8 mouse cellular contexts compared by ENCODE assay signal in genomic region chr19:46037243-46037924, GRCm38 (mm10). TPM values are rescaled to one million over a fixed set of nuclear protein-coding genes. Genes with fewer than 3 reads are reported as not detected.
A peak's percentile ranks its signal among the peaks of the same experiment; 100 is the strongest.
DNase-seq lines count a peak whose midpoint lies in the region; ATAC-seq and TF ChIP-seq lines count a peak whose summit lies in the region.

No protein-coding gene starts in this region.

- H3K79me2 ChIP-seq in MEL (ENCODE audit: control insufficient read depth, insufficient read depth, low read length, poor library complexity), result peaks cover 73% of the 10 kb centered on the region

- intact Hi-C loops in left cerebral cortex, postnatal 36 days (cut with DNase I), result no loop called here

- no peak for DNase-seq in heart, adult 8-10 months (ENCODE audit: low spot score)
- DNase-seq in MEL (ENCODE audit: low read depth, low spot score), result peak; percentile 98
- peak; percentile 23 for DNase-seq in hindbrain, embryonic 11.5 days (ENCODE audit: low spot score)
- peak; percentile 83 for DNase-seq in thymus, postnatal 14 days
- no peak for DNase-seq in adrenal gland, adult 18-20 months (ENCODE audit: low spot score in 2 of 2)
- no peak for DNase-seq in left cerebral cortex, postnatal 36 days (ENCODE audit: low spot score in 2 of 2)

- H3K27me3 ChIP-seq in heart, embryonic 16.5 days (ENCODE audit: control insufficient read depth, insufficient read depth, low read length), result no peaks in the 10 kb centered on the region
- H3K27me3 ChIP-seq in MEL (ENCODE audit: control insufficient read depth in 1 of 2, insufficient read depth in 2 of 2, low read length in 2 of 2), result no peaks in the 10 kb centered on the region
- H3K27me3 ChIP-seq in hindbrain, embryonic 11.5 days (ENCODE audit: control insufficient read depth, insufficient read depth, low read length), result no peaks in the 10 kb centered on the region

- 12% methylated on average over 6 of the region's 6 CpGs for WGBS in heart, embryonic 16.5 days
- WGBS in hindbrain, embryonic 11.5 days, result 17% methylated on average over 6 of the region's 6 CpGs

- ATAC-seq in heart, embryonic 16.5 days (replicated peaks; ENCODE audit: extremely low read depth, insufficient read depth, low FRiP score), result no peak
- ATAC-seq in hindbrain, embryonic 11.5 days (ENCODE audit: low FRiP score), result no peak
- peak; percentile 45 for ATAC-seq in megakaryocyte progenitor cell, adult 5-6 weeks (replicated peaks; ENCODE audit: poor library complexity)

- TF ChIP-seq EP300 in MEL (IDR thresholded peaks at IDR 0.05; ENCODE audit: low read depth in 1 of 2, low read length in 2 of 2), result peak; percentile 96 to 98

- H3K9ac ChIP-seq in heart, embryonic 16.5 days (ENCODE audit: low read length), result peak overlapping the region; percentile 95
- peak overlapping the region; percentile 86 for H3K9ac ChIP-seq in MEL (ENCODE audit: control insufficient read depth, low read depth, low read length, poor library complexity, severe bottlenecking)
- H3K9ac ChIP-seq in hindbrain, embryonic 11.5 days (ENCODE audit: low read depth, low read length), result peak overlapping the region; percentile 89

- H3K4me1 ChIP-seq in heart, embryonic 16.5 days (ENCODE audit: control insufficient read depth, insufficient read depth, low read length), result peaks cover 46% of the 10 kb centered on the region
- peaks cover 16 to 39% of the 10 kb centered on the region in 2 experiments for H3K4me1 ChIP-seq in MEL (ENCODE audit: control insufficient read depth in 1 of 2, insufficient read depth in 2 of 2, low read length in 2 of 2)
- peaks cover 23% of the 10 kb centered on the region for H3K4me1 ChIP-seq in hindbrain, embryonic 11.5 days (replicated peaks; ENCODE audit: control insufficient read depth, insufficient read depth, low read length)

- no peak for TF ChIP-seq RAD21 in MEL (IDR thresholded peaks at IDR 0.05; ENCODE audit: low read depth, low read length)

- H3K4me3 ChIP-seq in heart, embryonic 16.5 days (ENCODE audit: low read length), result peak overlapping the region; percentile 86
- H3K4me3 ChIP-seq in MEL (ENCODE audit: control insufficient read depth in 1 of 2, insufficient read depth in 1 of 2, low read depth in 2 of 2, low read length in 2 of 2), result peak overlapping the region; percentile 76 to 85
- peak overlapping the region; percentile 86 for H3K4me3 ChIP-seq in hindbrain, embryonic 11.5 days (ENCODE audit: low read depth, low read length)

- H3K27ac ChIP-seq in heart, embryonic 16.5 days (ENCODE audit: low read length), result peak overlapping the region; percentile 61
- H3K27ac ChIP-seq in MEL (ENCODE audit: control insufficient read depth, low read depth, low read length), result peak overlapping the region; percentile 99
- 0 out of 2 replicates have a peak overlapping the region, but pooled peaks have one; percentile 44 for H3K27ac ChIP-seq in hindbrain, embryonic 11.5 days (ENCODE audit: low read depth, low read length)

- peak overlapping the region; percentile 97 for H3K4me2 ChIP-seq in heart, embryonic 16.5 days (ENCODE audit: low read depth, low read length)
- peak overlapping the region; percentile 99 for H3K4me2 ChIP-seq in hindbrain, embryonic 11.5 days (replicated peaks; ENCODE audit: low read depth, low read length)

- peak; percentile 22 to 87; a peak in 3 of 4 replicates for TF ChIP-seq POLR2A in MEL (IDR thresholded peaks at IDR 0.05; ENCODE audit: control insufficient read depth in 1 of 2, insufficient read depth in 1 of 2, low read depth in 1 of 2, low read length in 2 of 2, poor library complexity in 1 of 2)

- TF ChIP-seq CTCF in MEL (IDR thresholded peaks at IDR 0.05 in 2 of 3, conservative IDR thresholded peaks at IDR 0.05 in 1 of 3; ENCODE audit: control insufficient read depth in 1 of 3, insufficient read depth in 1 of 3, low read depth in 2 of 3, low read length in 3 of 3, poor library complexity in 1 of 3, severe bottlenecking in 1 of 3), result no peak

- H3K9me3 ChIP-seq in heart, embryonic 16.5 days (replicated peaks; ENCODE audit: control insufficient read depth, low read length), result no peaks in the 10 kb centered on the region
- no peaks in the 10 kb centered on the region for H3K9me3 ChIP-seq in MEL (replicated peaks; ENCODE audit: insufficient read depth, low read length)
- no peaks in the 10 kb centered on the region for H3K9me3 ChIP-seq in hindbrain, embryonic 11.5 days (ENCODE audit: control insufficient read depth, low read length)

- H3K36me3 ChIP-seq in heart, embryonic 16.5 days (ENCODE audit: control insufficient read depth, insufficient read depth), result peaks cover 42% of the 10 kb centered on the region
- peaks cover 22 to 38% of the 10 kb centered on the region in 2 experiments for H3K36me3 ChIP-seq in MEL (ENCODE audit: control insufficient read depth in 1 of 2, insufficient read depth in 2 of 2, low read length in 2 of 2)
- peaks cover 22% of the 10 kb centered on the region for H3K36me3 ChIP-seq in hindbrain, embryonic 11.5 days (ENCODE audit: control insufficient read depth, insufficient read depth, low read length)

TF ChIP-seq in MEL, 35 proteins besides CTCF, POLR2A, EP300 and RAD21 (continues in another document):
- TF ChIP-seq MEF2A (IDR thresholded peaks at IDR 0.05; ENCODE audit: extremely low read depth, insufficient replicate concordance, low read depth, low read length, poor library complexity, severe bottlenecking) (0 out of 2 replicates have a peak, but pooled peaks have one; percentile 4), USF2 (IDR thresholded peaks at IDR 0.05; ENCODE audit: borderline replicate concordance in 1 of 2, insufficient read depth in 1 of 2, low read depth in 1 of 2, low read length in 2 of 2) (no peak), SIN3A (IDR thresholded peaks at IDR 0.05; ENCODE audit: low read length) (peak; percentile 93), MYC (IDR thresholded peaks at IDR 0.05; ENCODE audit: low read depth, low read length) (peak; percentile 60; the same call in 1 of the 2 replicates)

RNA-seq across cellular contexts. Expression of gene Pprc1, which starts 7.3 kb away (rescaled TPM):
- 19.3 and 22.4 TPM in 2 replicates for polyA plus RNA-seq in heart, embryonic 16.5 days (2015; fragmentation: Nextera tagmentation; extraction: Ambion mirVana)
- 10 to 100 TPM; 12.3 to 17.0 (median 13.8) TPM for total RNA-seq in heart, adult 8-10 months (2022)
- total RNA-seq in MEL (2012; rRNA removed), result 39.3 and 41.9 TPM in 2 replicates
- 100 to 1,000 TPM in 1 of 2 experiments, 10 to 100 TPM in 1; 27.8 to 135 TPM for polyA plus RNA-seq in MEL (2012; ENCODE audit: insufficient read depth in 1 of 2, insufficient read length in 2 of 2, low read depth in 1 of 2, low replicate concordance in 2 of 2, missing spikeins in 1 of 2)
- polyA plus RNA-seq in hindbrain, embryonic 11.5 days (2014; fragmentation: Nextera tagmentation; extraction: Ambion mirVana), result 42.7 and 45.8 TPM in 2 replicates
- total RNA-seq in megakaryocyte progenitor cell, adult 5-6 weeks (2015), result 56.6 and 59.6 TPM in 2 replicates
- total RNA-seq in megakaryocyte progenitor cell, adult 5-6 weeks (2017), result 20.7 and 26.0 TPM in 2 replicates
- total RNA-seq in adrenal gland, adult 18-20 months (2021), result 10 to 100 TPM; 39.8 to 40.9 TPM
- 10 to 100 TPM; 20.5 to 25.5 TPM for total RNA-seq in left cerebral cortex, postnatal 36 days (2021)

RNA-seq across cellular contexts. Expression of gene Ldb1, which starts 7.6 kb away (rescaled TPM):
- 68.0 and 81.9 TPM in 2 replicates for polyA plus RNA-seq in heart, embryonic 16.5 days (2015; fragmentation: Nextera tagmentation; extraction: Ambion mirVana)
- total RNA-seq in heart, adult 8-10 months (2022), result 10 to 100 TPM; 37.1 to 51.0 (median 42.0) TPM
- 299 and 357 TPM in 2 replicates for total RNA-seq in MEL (2012; rRNA removed)
- 100 to 1,000 TPM; 632 to 842 TPM for polyA plus RNA-seq in MEL (2012; ENCODE audit: insufficient read depth in 1 of 2, insufficient read length in 2 of 2, low read depth in 1 of 2, low replicate concordance in 2 of 2, missing spikeins in 1 of 2)
- 87.9 and 95.8 TPM in 2 replicates for polyA plus RNA-seq in hindbrain, embryonic 11.5 days (2014; fragmentation: Nextera tagmentation; extraction: Ambion mirVana)
- 67.8 and 83.7 TPM in 2 replicates for total RNA-seq in megakaryocyte progenitor cell, adult 5-6 weeks (2015)
- 80.5 and 109 TPM in 2 replicates for total RNA-seq in megakaryocyte progenitor cell, adult 5-6 weeks (2017)
- 10 to 100 TPM; 53.0 to 59.4 TPM for total RNA-seq in adrenal gland, adult 18-20 months (2021)
- total RNA-seq in left cerebral cortex, postnatal 36 days (2021), result 100 to 1,000 TPM; 108 to 118 TPM

RNA-seq across cellular contexts. Expression of gene Hps6, which starts 34.1 kb away (rescaled TPM):
- 7.4 and 8.5 TPM in 2 replicates for polyA plus RNA-seq in heart, embryonic 16.5 days (2015; fragmentation: Nextera tagmentation; extraction: Ambion mirVana)
- total RNA-seq in heart, adult 8-10 months (2022), result 1 to 10 TPM; 5.3 to 6.7 (median 6.1) TPM
- 11.4 and 11.5 TPM in 2 replicates for total RNA-seq in MEL (2012; rRNA removed)
- polyA plus RNA-seq in MEL (2012; ENCODE audit: insufficient read depth in 1 of 2, insufficient read length in 2 of 2, low read depth in 1 of 2, low replicate concordance in 2 of 2, missing spikeins in 1 of 2), result 10 to 100 TPM in 1 of 2 experiments, not detected in 1; 13.2 TPM
- polyA plus RNA-seq in hindbrain, embryonic 11.5 days (2014; fragmentation: Nextera tagmentation; extraction: Ambion mirVana), result 1.0 and 1.9 TPM in 2 replicates
- total RNA-seq in megakaryocyte progenitor cell, adult 5-6 weeks (2015), result 0.49 and 1.1 TPM in 2 replicates
- total RNA-seq in megakaryocyte progenitor cell, adult 5-6 weeks (2017), result 5.9 and 7.1 TPM in 2 replicates
- 10 to 100 TPM in 1 of 2 experiments, 1 to 10 TPM in 1; 9.8 to 15.1 TPM for total RNA-seq in adrenal gland, adult 18-20 months (2021)
- total RNA-seq in left cerebral cortex, postnatal 36 days (2021), result 1 to 10 TPM; 5.9 to 7.1 TPM

RNA-seq across cellular contexts. Expression of gene Nolc1, which starts 38.3 kb away (rescaled TPM):
- polyA plus RNA-seq in heart, embryonic 16.5 days (2015; fragmentation: Nextera tagmentation; extraction: Ambion mirVana), result 42.5 and 53.8 TPM in 2 replicates
- 10 to 100 TPM; 18.4 to 19.6 (median 18.7) TPM for total RNA-seq in heart, adult 8-10 months (2022)
- 276 and 294 TPM in 2 replicates for total RNA-seq in MEL (2012; rRNA removed)
- 100 to 1,000 TPM; 213 to 753 TPM for polyA plus RNA-seq in MEL (2012; ENCODE audit: insufficient read depth in 1 of 2, insufficient read length in 2 of 2, low read depth in 1 of 2, low replicate concordance in 2 of 2, missing spikeins in 1 of 2)
- 102 and 103 TPM in 2 replicates for polyA plus RNA-seq in hindbrain, embryonic 11.5 days (2014; fragmentation: Nextera tagmentation; extraction: Ambion mirVana)
- total RNA-seq in megakaryocyte progenitor cell, adult 5-6 weeks (2015), result 88.6 and 94.0 TPM in 2 replicates
- total RNA-seq in megakaryocyte progenitor cell, adult 5-6 weeks (2017), result 180 and 221 TPM in 2 replicates
- 10 to 100 TPM; 52.2 to 61.8 TPM for total RNA-seq in adrenal gland, adult 18-20 months (2021)
- 10 to 100 TPM; 42.5 to 44.1 TPM for total RNA-seq in left cerebral cortex, postnatal 36 days (2021)

RNA-seq across cellular contexts. Expression of gene Armh3, which starts 39.1 kb away (rescaled TPM):
- 14.8 and 15.3 TPM in 2 replicates for polyA plus RNA-seq in heart, embryonic 16.5 days (2015; fragmentation: Nextera tagmentation; extraction: Ambion mirVana)
- 10 to 100 TPM; 14.8 to 19.0 (median 16.0) TPM for total RNA-seq in heart, adult 8-10 months (2022)
- total RNA-seq in MEL (2012; rRNA removed), result 4.1 TPM in 2 replicates
- polyA plus RNA-seq in MEL (2012; ENCODE audit: insufficient read depth in 1 of 2, insufficient read length in 2 of 2, low read depth in 1 of 2, low replicate concordance in 2 of 2, missing spikeins in 1 of 2), result 10 to 100 TPM in 1 of 2 experiments, not detected in 1; 10.8 TPM
- polyA plus RNA-seq in hindbrain, embryonic 11.5 days (2014; fragmentation: Nextera tagmentation; extraction: Ambion mirVana), result 13.7 and 15.3 TPM in 2 replicates
- 11.3 and 11.8 TPM in 2 replicates for total RNA-seq in megakaryocyte progenitor cell, adult 5-6 weeks (2015)
- total RNA-seq in megakaryocyte progenitor cell, adult 5-6 weeks (2017), result 5.3 and 9.0 TPM in 2 replicates
- total RNA-seq in adrenal gland, adult 18-20 months (2021), result 10 to 100 TPM; 12.0 to 12.3 TPM
- total RNA-seq in left cerebral cortex, postnatal 36 days (2021), result 10 to 100 TPM; 20.1 to 20.2 TPM

Comparison
In these comparisons a context has a peak if more than half of its experiments do, and no peak if none do; other contexts are left out.
1. H3K27ac ChIP-seq: peak in every context shown above with its lines; median percentile 99 in MEL; 61 in heart, embryonic 16.5 days; 44 in hindbrain, embryonic 11.5 days.
2. DNase-seq: peak in MEL (single experiment), hindbrain, embryonic 11.5 days (single experiment) and thymus, postnatal 14 days (single experiment); none in heart, adult 8-10 months (single experiment), adrenal gland, adult 18-20 months (0 of 2) and left cerebral cortex, postnatal 36 days (0 of 2).
3. Peak in every context shown above with its lines, with median percentiles within 50 percentile points of each other: H3K4me3 ChIP-seq and H3K9ac ChIP-seq.